Mouse (Mus musculus): Measurements from ENCODE around the gene Pogz. TPM values are rescaled to one million over a fixed set of nuclear protein-coding genes. Genes with fewer than 3 reads are reported as not detected.
A peak's percentile ranks its signal among the peaks of the same experiment; 100 is the strongest.

The Pogz gene
- polyA plus RNA-seq, 1 experiment from 2014 or later, result 14.6 TPM

- Histone ChIP-seq H3K4me1 (no peaks in the 10 kb centered on the region), H3K27ac (no peak overlapping the region), H3K4me2 (no peak overlapping the region), H3K27me3 (replicated peaks) (no peaks in the 10 kb centered on the region), H3K9me3 (no peaks in the 10 kb centered on the region), H3K36me3 (no peaks in the 10 kb centered on the region), H3K4me3 (replicated peaks) (no peak overlapping the region), H3K9ac (no peak overlapping the region)
- ATAC-seq (ENCODE audit: insufficient read depth, low FRiP score, low read depth), result no peak
- 84% methylated on average over 3 of the region's 3 CpGs for WGBS
Measured at GRCm38 (mm10) chr3:94813651-94814050, 23.7 kb upstream of the Pogz start.

- Histone ChIP-seq H3K27ac (no peak overlapping the region), H3K36me3 (no peaks in the 10 kb centered on the region), H3K27me3 (replicated peaks) (no peaks in the 10 kb centered on the region), H3K9me3 (no peaks in the 10 kb centered on the region), H3K4me3 (replicated peaks) (no peak overlapping the region), H3K9ac (no peak overlapping the region), H3K4me1 (no peaks in the 10 kb centered on the region), H3K4me2 (no peak overlapping the region)
- 70% methylated on average over 4 of the region's 4 CpGs for WGBS
- ATAC-seq (ENCODE audit: insufficient read depth, low FRiP score, low read depth), result no peak
Measured at GRCm38 (mm10) chr3:94814063-94814462, 23.3 kb upstream of the Pogz start.

DNA sequence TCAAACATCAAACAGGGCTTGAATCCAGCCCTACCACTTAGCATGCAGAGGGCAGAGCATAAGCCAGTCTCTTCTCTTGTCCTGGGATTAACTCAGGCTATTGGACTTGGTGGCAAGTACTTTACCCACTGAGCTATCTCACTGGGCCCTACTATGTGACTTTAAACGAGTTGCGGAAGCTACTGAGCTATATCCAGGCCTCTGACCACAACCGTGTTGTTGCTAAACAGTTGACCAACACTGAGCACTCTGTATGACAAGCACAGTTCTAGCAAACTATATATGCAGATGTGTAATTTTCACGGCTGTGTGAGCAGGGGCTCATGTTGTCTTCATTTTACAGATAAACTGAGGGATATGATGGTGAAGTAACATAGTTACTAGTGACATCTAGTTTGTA lies 22.7 kb upstream of the Pogz start:
- Histone ChIP-seq H3K36me3 (no peaks in the 10 kb centered on the region), H3K27ac (no peak overlapping the region), H3K4me1 (no peaks in the 10 kb centered on the region), H3K9ac (no peak overlapping the region), H3K4me3 (replicated peaks) (no peak overlapping the region), H3K9me3 (no peaks in the 10 kb centered on the region), H3K4me2 (no peak overlapping the region), H3K27me3 (replicated peaks) (no peaks in the 10 kb centered on the region)
- 80% methylated on average over 4 of the region's 4 CpGs for WGBS
- no peak for ATAC-seq (ENCODE audit: insufficient read depth, low FRiP score, low read depth)

GRCm38 (mm10) chr3:94815603-94816002 lies 21.8 kb upstream of the Pogz start:
- Histone ChIP-seq H3K9me3 (no peaks in the 10 kb centered on the region), H3K4me1 (no peaks in the 10 kb centered on the region), H3K9ac (no peak overlapping the region), H3K36me3 (no peaks in the 10 kb centered on the region), H3K27ac (no peak overlapping the region), H3K27me3 (replicated peaks) (no peaks in the 10 kb centered on the region), H3K4me3 (replicated peaks) (no peak overlapping the region), H3K4me2 (no peak overlapping the region)
- ATAC-seq (ENCODE audit: insufficient read depth, low FRiP score, low read depth), result no peak

GRCm38 (mm10) chr3:94817731-94818130 lies 19.6 kb upstream of the Pogz start:
- 72% methylated on average over 2 of the region's 2 CpGs for WGBS
- H3K4me3 ChIP-seq (replicated peaks), result no peak overlapping the region

GRCm38 (mm10) chr3:94819452-94820425 lies 17.6 kb upstream of the Pogz start:
- Histone ChIP-seq H3K27ac (no peak overlapping the region), H3K36me3 (no peaks in the 10 kb centered on the region), H3K4me2 (no peak overlapping the region), H3K4me1 (no peaks in the 10 kb centered on the region), H3K4me3 (replicated peaks) (no peak overlapping the region), H3K9ac (no peak overlapping the region), H3K9me3 (no peaks in the 10 kb centered on the region), H3K27me3 (replicated peaks) (no peaks in the 10 kb centered on the region)
- WGBS, result 61% methylated on average over 24 of the region's 24 CpGs
- no peak for ATAC-seq (ENCODE audit: insufficient read depth, low FRiP score, low read depth)

More at GRCm38 (mm10) chr3:94817731-94818130, 19.6 kb upstream of the Pogz start:
- H3K27me3 ChIP-seq (replicated peaks), result no peaks in the 10 kb centered on the region
- H3K4me1 ChIP-seq, result no peaks in the 10 kb centered on the region
- H3K36me3 ChIP-seq, result no peaks in the 10 kb centered on the region
- no peak overlapping the region for H3K4me2 ChIP-seq
- no peaks in the 10 kb centered on the region for H3K9me3 ChIP-seq
- no peak for ATAC-seq (ENCODE audit: insufficient read depth, low FRiP score, low read depth)
- no peak overlapping the region for H3K27ac ChIP-seq
- no peak overlapping the region for H3K9ac ChIP-seq

- Histone ChIP-seq H3K4me3 (replicated peaks) (peak overlapping the region; percentile 60), H3K9ac (peak overlapping the region; percentile 63; the same call in 1 of the 2 replicates), H3K27me3 (replicated peaks) (no peaks in the 10 kb centered on the region), H3K9me3 (no peaks in the 10 kb centered on the region), H3K4me1 (no peaks in the 10 kb centered on the region), H3K36me3 (no peaks in the 10 kb centered on the region), H3K4me2 (peak overlapping the region; percentile 66), H3K27ac (peak overlapping the region; percentile 80)
- peak; percentile 43; the same call in 1 of the 2 replicates for ATAC-seq (ENCODE audit: insufficient read depth, low FRiP score, low read depth)
- WGBS, result 2% methylated on average over 31 of the region's 31 CpGs
Measured at GRCm38 (mm10) chr3:94821008-94821638, 16.2 kb upstream of the Pogz start.

GRCm38 (mm10) chr3:94822082-94822481 lies 15.3 kb upstream of the Pogz start:
- no peaks in the 10 kb centered on the region for H3K4me1 ChIP-seq
- no peaks in the 10 kb centered on the region for H3K36me3 ChIP-seq
- H3K4me2 ChIP-seq, result peak overlapping the region; percentile 66
- H3K9ac ChIP-seq, result no peak overlapping the region
- no peak overlapping the region for H3K27ac ChIP-seq
- peak overlapping the region; percentile 60; the same call in 1 of the 2 replicates for H3K4me3 ChIP-seq (replicated peaks)
- ATAC-seq (ENCODE audit: insufficient read depth, low FRiP score, low read depth), result no peak
- WGBS, result 69% methylated on average over 4 of the region's 4 CpGs
- no peaks in the 10 kb centered on the region for H3K9me3 ChIP-seq
- no peaks in the 10 kb centered on the region for H3K27me3 ChIP-seq (replicated peaks)

- ATAC-seq (ENCODE audit: insufficient read depth, low FRiP score, low read depth), result no peak
- H3K27ac ChIP-seq, result no peak overlapping the region
- H3K9me3 ChIP-seq, result no peaks in the 10 kb centered on the region
- 69% methylated on average over 3 of the region's 3 CpGs for WGBS
- no peaks in the 10 kb centered on the region for H3K4me1 ChIP-seq
- H3K4me3 ChIP-seq (replicated peaks), result no peak overlapping the region
- H3K27me3 ChIP-seq (replicated peaks), result no peaks in the 10 kb centered on the region
- no peaks in the 10 kb centered on the region for H3K36me3 ChIP-seq
- no peak overlapping the region for H3K4me2 ChIP-seq
- H3K9ac ChIP-seq, result no peak overlapping the region
Measured at GRCm38 (mm10) chr3:94824110-94824509, 13.3 kb upstream of the Pogz start.

DNA sequence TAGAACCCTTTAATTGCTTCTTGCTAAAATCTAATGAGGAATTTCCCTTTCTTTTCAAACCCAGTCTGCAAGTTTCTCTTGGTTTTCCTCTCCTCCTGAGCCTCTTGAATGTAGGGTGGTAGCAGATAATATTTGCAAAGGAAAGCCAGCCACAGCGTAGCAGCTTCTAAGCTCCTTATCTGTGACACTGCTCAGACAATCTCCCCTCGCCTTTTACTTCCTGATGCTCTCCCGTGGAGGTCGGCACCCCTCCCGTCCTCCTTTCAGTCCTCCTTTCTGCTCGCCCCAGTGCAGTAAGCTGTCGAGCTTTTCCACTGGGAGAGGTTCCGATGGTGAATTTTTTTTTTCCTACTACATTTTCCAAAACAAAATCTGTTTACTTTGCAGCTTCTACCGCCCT lies 5.3 kb upstream of the Pogz start:
- Histone ChIP-seq H3K4me1 (no peaks in the 10 kb centered on the region), H3K9me3 (no peaks in the 10 kb centered on the region), H3K4me3 (replicated peaks) (no peak overlapping the region), H3K36me3 (no peaks in the 10 kb centered on the region), H3K4me2 (no peak overlapping the region), H3K27ac (no peak overlapping the region), H3K9ac (no peak overlapping the region), H3K27me3 (replicated peaks) (no peaks in the 10 kb centered on the region)
- WGBS, result 13% methylated on average over 9 of the region's 9 CpGs
- no peak for ATAC-seq (ENCODE audit: insufficient read depth, low FRiP score, low read depth)

DNA sequence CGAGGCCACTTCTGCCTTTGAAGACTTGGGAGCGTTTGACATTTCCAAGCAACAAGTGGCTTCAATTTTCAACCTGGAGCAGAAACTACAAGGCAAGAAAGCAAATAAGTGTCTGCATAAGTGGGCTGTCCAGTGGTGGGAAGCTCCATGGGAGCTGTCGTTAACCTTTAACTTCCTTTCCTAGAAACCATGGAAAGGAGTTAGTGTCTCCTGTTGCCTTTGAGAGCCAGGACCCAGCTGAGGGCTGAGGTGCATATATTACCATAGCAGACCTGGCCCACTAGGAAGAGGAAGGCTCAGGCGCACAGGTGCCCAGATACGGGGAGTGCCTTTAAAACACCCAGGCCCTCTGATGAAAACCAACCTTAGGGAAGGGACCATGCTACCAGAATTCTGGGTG lies 4.7 kb upstream of the Pogz start:
- H3K9ac ChIP-seq, result no peak overlapping the region
- WGBS, result 70% methylated on average over 5 of the region's 5 CpGs
- H3K27me3 ChIP-seq (replicated peaks), result no peaks in the 10 kb centered on the region
- H3K36me3 ChIP-seq, result no peaks in the 10 kb centered on the region
- H3K9me3 ChIP-seq, result no peaks in the 10 kb centered on the region
- no peak for ATAC-seq (ENCODE audit: insufficient read depth, low FRiP score, low read depth)
- no peaks in the 10 kb centered on the region for H3K4me1 ChIP-seq
- H3K4me3 ChIP-seq (replicated peaks), result no peak overlapping the region
- H3K4me2 ChIP-seq, result no peak overlapping the region
- no peak overlapping the region for H3K27ac ChIP-seq

- Histone ChIP-seq H3K4me1 (no peaks in the 10 kb centered on the region), H3K27me3 (replicated peaks) (no peaks in the 10 kb centered on the region), H3K27ac (no peak overlapping the region), H3K36me3 (no peaks in the 10 kb centered on the region), H3K4me3 (replicated peaks) (no peak overlapping the region), H3K9me3 (no peaks in the 10 kb centered on the region), H3K4me2 (no peak overlapping the region), H3K9ac (no peak overlapping the region)
- ATAC-seq (ENCODE audit: insufficient read depth, low FRiP score, low read depth), result no peak
Measured at GRCm38 (mm10) chr3:94833358-94833757, 4.0 kb upstream of the Pogz start.
